Mouse (Mus musculus) stomach, embryonic 16.5 days (tissue): ENCODE data around the gene Tatdn2. TPM values are rescaled to one million over a fixed set of nuclear protein-coding genes. Genes with fewer than 3 reads are reported as not detected.
"Not testable (repeated sequence)": the region's sequence is repeated elsewhere in the genome, so short reads cannot be mapped to it uniquely, and the experiment has no call there.

Experiments
- ATAC-seq: fragments of 200-750 bp; cut with Nextera tagmentation; 2 replicates; pipeline ENCODE4 v1.8.0; 2017; ENCODE audit warnings: moderate number of reproducible peaks, moderate TSS enrichment; ENCODE audit not compliant: insufficient read depth, low FRiP score
- H3K27ac ChIP-seq: fragments of 300-500 bp; sonication (generic); 2 replicates; pipeline ENCODE4 v1.5.1; 2014; ENCODE audit warnings: low read length
- H3K27me3 ChIP-seq: fragments of 300-500 bp; sonication (generic); 2 replicates; pipeline ENCODE4 v1.6.1; 2014; ENCODE audit warnings: low read length, control low read depth, mixed read lengths; ENCODE audit not compliant: control insufficient read depth, insufficient read depth
- H3K36me3 ChIP-seq: fragments of 300-500 bp; sonication (generic); 2 replicates; pipeline ENCODE4 v1.6.1; 2014; ENCODE audit warnings: low read length; ENCODE audit not compliant: control insufficient read depth, insufficient read depth
- H3K4me1 ChIP-seq: fragments of 300-500 bp; sonication (generic); 2 replicates; pipeline ENCODE4 v1.6.1; 2014; ENCODE audit warnings: low read length, control low read depth, mixed read lengths; ENCODE audit not compliant: control insufficient read depth, insufficient read depth
- H3K4me2 ChIP-seq: fragments of 300-500 bp; sonication (generic); 2 replicates; pipeline ENCODE4 v1.6.1; 2014; ENCODE audit warnings: low read depth, low read length, mixed read lengths
- H3K4me3 ChIP-seq: fragments of 300-500 bp; sonication (generic); replicated peaks from 2 replicates; pipeline ENCODE4 v1.5.1; 2014; ENCODE audit warnings: mild to moderate bottlenecking, low read length
- H3K9ac ChIP-seq: fragments of 300-500 bp; sonication (generic); 2 replicates; pipeline ENCODE4 v1.6.1; 2014; ENCODE audit warnings: low read length
- H3K9me3 ChIP-seq: fragments of 300-500 bp; sonication (generic); replicated peaks from 2 replicates; pipeline ENCODE4 v1.6.1; 2016; ENCODE audit warnings: low read length, control low read depth; ENCODE audit not compliant: control insufficient read depth
- WGBS: fragments of 180-500 bp; shearing (Covaris S2); extraction: QIAGEN DNeasy Blood & Tissue Kit; methylation state at CpG from one replicate; pipeline ENCODE4 v1.1.7; 2014; 5-methylcytosine and 5-hydroxymethylcytosine counted together
- polyA plus RNA-seq: library from polyadenylated mRNA; unstranded; fragments of >200 nt; fragmentation: Nextera tagmentation; extraction: Ambion mirVana; gene quantifications from 2 replicates; pipeline ENCODE4 v1.2.1, GENCODE M21; 2015

Gene Tatdn2
- polyA plus RNA-seq, 1 experiment from 2014 or later = 0.58 TPM

DNA sequence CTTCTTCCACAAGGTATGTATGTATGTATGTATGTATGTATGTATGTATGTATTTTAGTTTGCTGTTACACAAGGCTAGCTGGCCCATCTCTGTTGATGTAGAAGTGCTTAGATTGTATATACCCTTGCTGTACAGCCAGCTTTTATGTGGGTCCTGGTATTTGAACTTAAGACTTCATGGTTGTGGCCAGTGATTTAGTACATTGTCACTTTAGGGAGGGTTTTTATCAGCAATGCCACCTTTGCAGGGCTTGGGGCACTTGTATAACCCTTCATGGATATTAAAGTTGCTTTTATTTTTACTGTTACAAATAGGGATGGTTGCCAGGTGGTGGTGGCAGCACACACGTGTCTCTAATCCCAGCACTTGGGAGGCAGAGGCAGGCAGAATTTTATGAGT is 1.6 kb upstream of the Tatdn2 start:
- Histone ChIP-seq H3K4me2 (no peak overlapping the region), H3K9ac (no peak overlapping the region), H3K4me1 (peaks cover 30% of the 10 kb centered on the region), H3K27me3 (no peaks in the 10 kb centered on the region), H3K27ac (no peak overlapping the region), H3K9me3 (no peaks in the 10 kb centered on the region), H3K4me3 (no peak overlapping the region), H3K36me3 (no peaks in the 10 kb centered on the region)
- no peak for ATAC-seq
- WGBS = 67% methylated on average over 1 of the region's 1 CpGs

DNA sequence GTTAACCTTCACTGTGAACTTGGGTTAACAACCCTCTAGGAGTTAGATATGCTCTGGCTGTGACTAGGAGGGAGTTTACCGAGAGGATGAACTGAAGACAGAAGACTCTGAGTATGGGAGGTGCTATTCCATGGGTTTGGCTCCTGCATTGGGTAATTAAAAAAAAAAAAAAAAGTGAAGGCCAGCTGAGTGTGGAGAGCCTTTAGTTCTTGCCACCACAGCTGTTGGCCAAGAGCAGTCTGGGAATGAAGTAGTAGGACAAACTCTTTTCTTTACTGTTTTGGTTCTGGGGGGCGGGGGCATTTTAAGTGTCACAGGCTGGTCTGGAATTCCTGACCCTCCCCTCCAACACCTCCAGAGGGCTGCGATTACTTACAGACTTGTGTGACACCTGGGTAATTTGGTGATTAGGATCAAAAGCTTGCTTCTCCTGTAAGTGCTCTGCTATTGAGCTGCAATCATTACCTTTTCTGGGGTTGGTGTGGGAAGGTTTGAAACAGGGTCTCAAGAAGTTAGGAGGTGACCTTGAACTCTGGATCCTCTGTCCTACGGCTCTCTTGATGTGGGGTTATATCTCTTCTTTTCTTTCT is 989 bp upstream of the Tatdn2 start:
- Histone ChIP-seq H3K4me2 (peak overlapping the region; percentile 56), H3K9ac (peak overlapping the region; percentile 58), H3K36me3 (no peaks in the 10 kb centered on the region), H3K4me1 (peaks cover 24% of the 10 kb centered on the region), H3K27ac (peak overlapping the region; percentile 93), H3K27me3 (no peaks in the 10 kb centered on the region), H3K4me3 (peak overlapping the region; percentile 95), H3K9me3 (no peaks in the 10 kb centered on the region)
- ATAC-seq = no peak
- WGBS = 45% methylated on average over 4 of the region's 4 CpGs

DNA sequence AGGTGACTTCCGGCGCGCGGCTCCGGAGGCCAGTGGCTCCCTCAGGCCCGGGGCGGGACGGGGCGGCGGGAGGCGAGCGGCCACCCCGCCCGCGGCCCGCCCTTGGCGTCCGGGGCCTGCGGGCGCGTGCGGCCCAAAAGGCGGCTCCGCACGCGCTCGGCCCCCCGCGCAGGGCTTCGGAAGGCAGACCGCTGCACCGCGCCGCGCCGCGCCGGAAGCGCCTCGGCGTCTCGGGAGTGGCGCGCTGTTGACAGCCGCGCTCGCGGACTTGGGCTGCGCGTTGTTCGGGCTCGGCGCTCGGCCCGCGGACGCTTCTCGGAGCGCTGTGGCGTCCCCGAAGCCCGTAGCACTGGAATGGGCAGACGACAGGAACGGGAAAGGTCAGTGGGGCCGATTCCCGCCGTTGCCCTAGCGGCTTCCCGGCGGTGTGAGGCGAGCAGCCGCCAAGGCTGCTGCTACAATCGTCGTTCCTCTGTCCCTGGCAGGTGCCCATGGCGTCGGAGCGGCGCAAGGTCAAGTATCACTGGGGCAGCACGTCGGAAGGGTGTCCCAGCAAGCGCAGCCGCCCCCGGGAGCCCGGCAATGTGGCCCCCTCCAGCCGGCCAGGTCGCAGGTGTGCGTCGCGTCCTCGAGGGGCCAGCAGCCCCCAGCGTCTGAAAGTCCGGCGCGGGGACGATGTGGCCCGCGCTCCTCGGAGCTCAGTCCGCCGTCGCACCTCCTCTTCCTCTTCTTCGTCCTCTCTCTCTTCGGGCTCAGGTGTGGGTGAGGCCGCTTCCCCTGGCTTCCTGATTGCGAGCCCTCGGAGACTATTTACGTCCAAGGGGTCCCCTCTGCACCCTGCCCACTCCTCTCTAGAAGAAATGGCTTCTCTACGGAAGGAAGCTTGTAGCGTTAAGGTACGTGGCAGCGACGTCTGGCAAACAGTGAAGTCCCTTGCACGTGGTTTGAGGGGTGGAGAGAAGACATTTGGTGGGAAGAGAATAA is 664 bp downstream of the Tatdn2 start:
- Histone ChIP-seq H3K4me1 (peaks cover 21% of the 10 kb centered on the region), H3K9me3 (no peaks in the 10 kb centered on the region), H3K27me3 (no peaks in the 10 kb centered on the region), H3K27ac (peak overlapping the region; percentile 93), H3K4me3 (peak overlapping the region; percentile 95), H3K9ac (peak overlapping the region; percentile 90), H3K4me2 (peak overlapping the region; percentile 96), H3K36me3 (peaks cover 10% of the 10 kb centered on the region; the same call in 1 of the 2 replicates)
- no peak; the same call in 1 of the 2 replicates for ATAC-seq
- under 1% methylated on average over 89 of the region's 113 CpGs for whole genome bisulfite sequencing

DNA sequence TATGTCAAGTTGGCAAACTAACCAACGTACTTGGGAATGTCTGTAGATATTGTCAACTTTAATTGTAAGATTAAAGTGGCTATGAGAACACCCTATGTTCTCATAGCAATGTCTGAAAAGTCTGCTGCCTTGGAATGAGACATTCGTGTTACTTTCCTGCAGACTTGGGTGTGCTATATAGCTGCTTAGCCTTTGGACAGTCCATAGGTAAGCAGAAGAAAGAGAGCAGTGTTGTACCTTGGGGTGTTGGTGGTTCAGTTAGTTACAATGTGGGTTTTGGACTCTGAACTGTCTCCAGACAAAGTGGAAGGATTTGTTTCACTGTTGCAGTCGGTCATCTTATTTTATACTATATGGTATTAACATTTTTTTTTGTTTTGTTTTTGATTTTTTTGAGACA is 15.9 kb downstream of the Tatdn2 start:
- H3K4me1 ChIP-seq = no peaks in the 10 kb centered on the region
- H3K9me3 ChIP-seq = no peaks in the 10 kb centered on the region
- WGBS = 92% methylated on average over 3 of the region's 3 CpGs
- no peak overlapping the region for H3K9ac ChIP-seq
- no peak for ATAC-seq
- H3K4me3 ChIP-seq = no peak overlapping the region
- peaks cover 22% of the 10 kb centered on the region for H3K36me3 ChIP-seq
- H3K4me2 ChIP-seq = no peak overlapping the region
- no peaks in the 10 kb centered on the region for H3K27me3 ChIP-seq
- H3K27ac ChIP-seq = no peak overlapping the region

DNA sequence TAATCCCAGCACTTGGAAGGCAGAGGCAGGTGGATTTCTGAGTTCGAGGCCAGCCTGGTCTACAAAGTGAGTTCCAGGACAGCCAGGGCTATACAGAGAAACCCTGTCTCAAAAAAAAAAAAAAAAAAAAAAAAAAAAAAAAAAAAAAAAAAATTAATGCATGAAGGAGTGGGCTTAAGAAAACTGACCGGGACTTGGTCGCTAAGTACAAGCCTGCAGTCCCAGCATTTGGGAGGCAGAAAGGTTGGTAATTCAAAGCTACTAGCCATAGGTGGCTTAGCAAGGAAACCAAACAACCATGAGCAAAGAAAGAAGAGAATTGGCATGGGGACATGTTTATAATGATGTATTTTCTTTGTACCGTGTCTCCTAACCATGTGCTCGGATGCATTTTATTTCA is 16.5 kb downstream of the Tatdn2 start:
- WGBS = 85% methylated on average over 5 of the region's 5 CpGs

DNA sequence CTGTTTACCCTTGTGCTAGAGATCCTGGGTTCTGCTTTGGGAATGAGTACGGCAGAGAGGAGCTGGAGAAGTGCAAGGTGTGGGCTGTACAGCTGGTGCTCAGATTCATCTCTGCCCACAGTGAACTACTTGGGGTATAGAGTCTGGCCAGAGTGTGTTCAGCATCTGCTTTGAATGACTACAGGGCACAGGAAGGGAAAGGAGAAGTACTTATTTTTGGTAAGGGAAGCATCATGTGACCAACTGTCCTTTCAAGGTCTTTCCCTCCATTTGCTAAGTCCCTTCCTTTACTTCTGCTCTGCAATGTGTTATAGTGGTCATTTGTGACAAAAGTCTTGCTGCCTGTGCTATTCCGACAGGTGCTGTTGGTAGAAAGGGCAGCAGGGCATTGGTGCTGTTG is 17.4 kb downstream of the Tatdn2 start:
- H3K27ac ChIP-seq = no peak overlapping the region

More for the DNA sequence above, 16.5 kb downstream of the Tatdn2 start:
- not testable (repeated sequence) for H3K4me1 ChIP-seq, H3K4me3 ChIP-seq, ATAC-seq, H3K4me2 ChIP-seq, H3K9me3 ChIP-seq, H3K27ac ChIP-seq, H3K9ac ChIP-seq, H3K27me3 ChIP-seq
- H3K36me3 ChIP-seq = peaks cover 22% of the 10 kb centered on the region

DNA sequence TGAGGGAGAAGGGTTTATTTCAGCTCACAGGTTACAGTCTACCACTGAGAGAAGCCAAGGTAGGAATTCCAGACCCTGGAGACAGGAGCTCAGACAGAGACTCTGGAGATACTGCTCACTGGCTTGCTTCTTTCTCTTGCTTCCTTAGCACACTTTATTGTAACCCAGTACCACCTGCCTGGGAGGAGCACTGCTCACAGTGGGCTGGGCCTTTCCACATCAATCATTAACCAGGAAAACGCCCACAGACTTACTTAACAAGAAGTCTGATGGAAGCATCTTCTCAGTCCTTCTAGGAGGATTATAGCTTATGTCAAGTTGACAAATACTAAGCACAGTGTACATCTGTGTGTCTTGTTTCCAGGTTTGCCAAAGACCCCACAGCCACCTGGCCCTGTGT is 17.9 kb downstream of the Tatdn2 start:
- Histone ChIP-seq H3K9ac (no peak overlapping the region), H3K27ac (no peak overlapping the region), H3K4me3 (no peak overlapping the region), H3K9me3 (no peaks in the 10 kb centered on the region), H3K36me3 (peaks cover 22% of the 10 kb centered on the region; the same call in 1 of the 2 replicates), H3K4me2 (no peak overlapping the region), H3K27me3 (no peaks in the 10 kb centered on the region), H3K4me1 (no peaks in the 10 kb centered on the region)
- 37% methylated on average over 1 of the region's 1 CpGs for WGBS
- ATAC-seq = no peak

More for the DNA sequence above, 17.4 kb downstream of the Tatdn2 start:
- no peaks in the 10 kb centered on the region for H3K9me3 ChIP-seq
- H3K4me1 ChIP-seq = no peaks in the 10 kb centered on the region
- H3K4me3 ChIP-seq = no peak overlapping the region
- H3K27me3 ChIP-seq = no peaks in the 10 kb centered on the region
- WGBS = 84% methylated on average over 2 of the region's 2 CpGs
- no peak overlapping the region for H3K9ac ChIP-seq
- peaks cover 24% of the 10 kb centered on the region for H3K36me3 ChIP-seq
- no peak for ATAC-seq
- H3K4me2 ChIP-seq = no peak overlapping the region

DNA sequence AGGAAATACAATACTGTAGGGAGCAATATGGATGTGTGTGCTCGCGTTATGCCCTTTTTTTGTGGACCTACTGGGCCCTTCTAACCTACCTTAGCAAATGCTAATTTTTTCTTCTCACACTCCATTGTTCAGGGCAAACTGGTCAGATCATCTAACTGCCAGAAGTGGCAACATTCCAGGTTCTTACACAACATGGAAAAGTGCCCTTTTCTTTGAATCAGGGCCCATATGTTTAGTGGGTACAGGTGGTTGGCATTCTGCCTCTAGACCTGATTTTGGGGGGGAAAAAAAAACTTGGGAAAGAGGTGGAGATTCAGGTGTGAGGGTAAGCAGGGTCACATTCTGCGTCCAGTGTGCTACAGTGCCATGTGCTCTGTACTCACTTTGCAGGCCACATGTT is 20.7 kb downstream of the Tatdn2 start:
- H3K4me3 ChIP-seq = no peak overlapping the region
- H3K27me3 ChIP-seq = no peaks in the 10 kb centered on the region
- no peak for ATAC-seq
- no peaks in the 10 kb centered on the region for H3K4me1 ChIP-seq
- H3K36me3 ChIP-seq = peaks cover 17% of the 10 kb centered on the region; the same call in 1 of the 2 replicates
- 88% methylated on average over 3 of the region's 3 CpGs for WGBS
- H3K4me2 ChIP-seq = no peak overlapping the region
- H3K9ac ChIP-seq = no peak overlapping the region
- no peak overlapping the region for H3K27ac ChIP-seq
- no peaks in the 10 kb centered on the region for H3K9me3 ChIP-seq

DNA sequence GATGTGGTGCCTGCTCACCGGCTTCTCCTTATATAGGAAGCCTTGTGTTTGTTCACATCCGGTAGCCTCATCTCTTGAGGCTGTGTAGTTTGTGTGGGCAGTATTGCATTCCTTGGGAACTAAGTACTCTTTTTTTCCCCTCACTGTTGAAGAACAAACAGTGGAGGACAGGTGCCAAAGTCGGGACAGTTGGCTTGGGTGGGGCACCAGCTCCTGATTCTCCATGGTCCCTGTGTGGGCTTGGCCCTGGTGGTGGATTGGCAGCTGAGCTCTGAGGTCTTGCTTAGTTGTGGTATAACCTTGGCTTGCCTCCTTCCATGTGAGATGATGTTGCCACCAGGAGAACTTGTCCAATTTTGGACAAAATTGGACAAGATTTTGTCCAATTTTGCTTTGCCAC is 23.0 kb downstream of the Tatdn2 start, which contains the start of gene Ghrl:
TSS of gene Ghrl (minus strand) at position 3 of the 400 bp plus-strand sequence.
- no peak within 1 kb of the TSS for H3K9ac ChIP-seq
- no peak within 1 kb of the TSS for H3K4me2 ChIP-seq
- H3K4me3 ChIP-seq = no peak within 1 kb of the TSS
- no peaks in the 10 kb centered on the region for H3K27me3 ChIP-seq
- no peak for ATAC-seq
- H3K27ac ChIP-seq = no peak within 1 kb of the TSS
- no peaks in the 10 kb centered on the region for H3K4me1 ChIP-seq
- WGBS = 59% methylated on average over 3 of the region's 3 CpGs
- H3K36me3 ChIP-seq = peaks cover 11% of the 10 kb centered on the region; the same call in 1 of the 2 replicates
- no peaks in the 10 kb centered on the region for H3K9me3 ChIP-seq
